Mouse (Mus musculus): ENCODE data around the gene Tnfsf13b.

Tnfsf13b gene

GRCm38 (mm10) chr8:10049162-10049561 lies 42.9 kb downstream of the Tnfsf13b start:
- DNase-seq, result peak; percentile 30

- DNase-seq, result no peak
Observed at GRCm38 (mm10) chr8:10051576-10051975, 45.3 kb downstream of the Tnfsf13b start.

- DNase-seq, result peak; percentile 40
Observed at GRCm38 (mm10) chr8:10053571-10053990, 47.3 kb downstream of the Tnfsf13b start.

GRCm38 (mm10) chr8:10061001-10061400 lies 54.7 kb downstream of the Tnfsf13b start:
- no peak for DNase-seq

GRCm38 (mm10) chr8:10066906-10067305 lies 60.6 kb downstream of the Tnfsf13b start:
- peak; percentile 22 for DNase-seq

GRCm38 (mm10) chr8:10067775-10068174 lies 61.5 kb downstream of the Tnfsf13b start:
- DNase-seq, result no peak

- DNase-seq, result no peak
Observed at GRCm38 (mm10) chr8:10072347-10072746, 66.1 kb downstream of the Tnfsf13b start.
